15 mouse cellular contexts compared by ENCODE assay signal in genomic region chr9:61666761-61667332, GRCm38 (mm10).
"Had no signal": no experiment of that assay in that cellular context is flagged by ENCODE, and none has a peak within 500 bp of the region (broad histone marks: within the 10 kb centered on the region; RNA-seq: fewer than 3 reads in every experiment).

No protein-coding gene starts in this region.

- H3K9me3 ChIP-seq: midbrain, embryonic 15.5 days; neural tube, embryonic 13.5 days; stomach, embryonic 15.5 days had no signal

- H3K9ac ChIP-seq: kidney, embryonic 15.5 days; liver, embryonic 14.5 days; liver, postnatal 0 days; lung, embryonic 14.5 days; midbrain, embryonic 15.5 days; neural tube, embryonic 13.5 days; stomach, embryonic 15.5 days had no signal

- H3K36me3 ChIP-seq: kidney, embryonic 15.5 days; midbrain, embryonic 15.5 days; neural tube, embryonic 13.5 days; stomach, embryonic 15.5 days had no signal

- H3K4me3 ChIP-seq: kidney, embryonic 15.5 days; left cerebral cortex, adult 2 months; midbrain, embryonic 15.5 days; neural tube, embryonic 13.5 days; stomach, embryonic 15.5 days had no signal

- ATAC-seq: lung, postnatal 0 days; midbrain, embryonic 15.5 days had no signal

- H3K4me1 ChIP-seq: midbrain, embryonic 15.5 days; neural tube, embryonic 13.5 days; stomach, embryonic 15.5 days had no signal

- DNase-seq: kidney, adult 11 months; kidney, adult 8-10 months; kidney, postnatal 10 days; layer of hippocampus, postnatal 36 days; lung, embryonic 14.5 days; lung, postnatal 4 days had no signal

- H3K27ac ChIP-seq: kidney, embryonic 15.5 days; left cerebral cortex, adult 2 months; liver, embryonic 14.5 days; midbrain, embryonic 15.5 days; neural tube, embryonic 13.5 days; stomach, embryonic 15.5 days had no signal

- H3K27me3 ChIP-seq: kidney, embryonic 15.5 days; midbrain, embryonic 15.5 days; neural tube, embryonic 13.5 days; stomach, embryonic 15.5 days had no signal

- H3K4me2 ChIP-seq: kidney, embryonic 15.5 days; lung, embryonic 14.5 days; midbrain, embryonic 11.5 days; midbrain, embryonic 15.5 days; neural tube, embryonic 13.5 days; stomach, embryonic 15.5 days had no signal
